Mouse (Mus musculus): ENCODE results near the gene Zbtb26. TPM values are rescaled to one million over a fixed set of nuclear protein-coding genes. Genes with fewer than 3 reads are reported as not detected.
A peak's percentile ranks its signal among the peaks of the same experiment; 100 is the strongest.

Zbtb26 gene
- 10.9 and 11.3 TPM in 2 replicates for polyA plus RNA-seq (2016; fragmentation: Nextera tagmentation; extraction: Ambion mirVana)

DNA sequence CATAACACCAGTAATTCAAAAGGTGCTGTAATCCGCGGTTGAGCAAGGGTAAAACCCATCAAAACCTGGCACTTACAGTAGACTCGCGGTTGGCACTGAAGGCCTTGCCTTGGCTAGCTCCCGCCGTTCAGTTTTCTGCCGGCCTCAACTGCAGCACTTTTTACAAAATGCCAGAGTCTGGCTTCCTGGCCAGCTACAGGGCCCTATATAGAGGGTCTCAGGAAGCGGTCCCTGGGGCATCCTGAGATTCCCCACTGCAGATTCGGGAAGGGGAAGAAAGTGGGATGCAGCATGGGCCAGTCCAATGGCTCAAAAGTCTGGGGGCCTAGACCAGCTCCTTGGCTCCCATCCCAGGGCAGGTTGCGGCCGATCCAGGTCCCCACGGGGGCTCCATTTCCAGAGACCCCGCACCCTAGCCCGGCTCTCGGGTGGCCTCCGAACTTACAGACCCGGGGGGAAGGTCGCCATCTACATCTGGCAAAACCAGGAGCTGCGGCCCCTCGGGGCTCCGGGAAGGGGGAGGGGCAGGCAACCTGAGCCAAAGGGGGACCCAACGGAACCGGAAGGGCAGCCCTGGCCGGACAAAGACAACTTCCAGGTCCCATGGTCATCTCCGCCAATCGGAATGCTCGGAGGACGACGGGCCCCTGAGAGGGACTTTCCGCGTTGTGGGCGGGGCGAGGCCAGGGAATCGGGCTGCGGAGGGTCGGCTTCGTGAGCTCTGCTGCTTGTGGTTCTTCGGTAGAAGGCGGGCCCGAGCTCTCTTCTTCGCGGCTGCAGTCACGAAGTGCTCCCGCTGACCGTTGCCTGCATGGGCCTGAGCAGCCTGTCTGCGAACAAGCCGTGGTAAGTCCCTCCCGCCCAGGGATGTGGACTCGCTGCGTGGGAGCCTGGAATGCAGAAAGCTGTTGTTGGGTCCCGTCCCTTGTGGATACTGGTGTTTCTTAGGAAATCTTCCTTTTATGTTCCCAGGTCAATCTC, at the start of gene Zbtb26, which contains the start of the genes Zbtb6 and Rabgap1:
Zbtb26 (minus strand) TSS at position 525 of the 981 bp plus-strand sequence.
Zbtb6 (minus strand) TSS at position 561 of the 981 bp plus-strand sequence.
Rabgap1 (plus strand) TSS at position 669 of the 981 bp plus-strand sequence.
- peak within 1 kb of the TSS; percentile 84 for H3K4me3 ChIP-seq
- no peaks in the 10 kb centered on the region for H3K27me3 ChIP-seq (replicated peaks)
- peak within 1 kb of the TSS; percentile 74 for H3K4me2 ChIP-seq (replicated peaks)
- peak within 1 kb of the TSS; percentile 90 for H3K9ac ChIP-seq
- peak within 1 kb of the TSS; percentile 66 for H3K27ac ChIP-seq
- peak; percentile 99 for ATAC-seq (ENCODE audit: low FRiP score, low read depth)
- 1% methylated on average over 51 of the region's 51 CpGs for WGBS
- no peaks in the 10 kb centered on the region for H3K9me3 ChIP-seq
- H3K4me1 ChIP-seq: peaks cover 6% of the 10 kb centered on the region; the same call in 1 of the 2 replicates
- H3K36me3 ChIP-seq: no peaks in the 10 kb centered on the region

DNA sequence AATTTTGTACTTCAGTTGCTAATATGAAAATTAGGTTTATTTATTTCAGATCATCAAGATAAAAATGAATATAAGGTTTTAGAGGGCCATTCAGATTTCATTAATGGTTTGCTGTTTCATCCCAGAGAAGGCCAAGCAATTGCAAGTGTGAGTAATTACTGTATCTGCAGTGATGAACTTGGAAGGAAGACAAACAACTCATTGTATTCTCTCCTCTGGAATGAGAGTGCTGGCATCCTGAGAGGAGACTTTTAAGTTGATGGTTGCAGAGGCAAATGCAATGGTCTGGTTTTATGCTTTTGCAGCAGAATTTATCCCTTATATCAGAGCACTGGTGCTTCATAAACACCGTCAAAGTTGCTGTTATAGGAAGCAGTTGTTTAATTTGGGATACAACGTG, 46.0 kb upstream of the Zbtb26 start:
- peaks cover 42% of the 10 kb centered on the region for H3K36me3 ChIP-seq

DNA sequence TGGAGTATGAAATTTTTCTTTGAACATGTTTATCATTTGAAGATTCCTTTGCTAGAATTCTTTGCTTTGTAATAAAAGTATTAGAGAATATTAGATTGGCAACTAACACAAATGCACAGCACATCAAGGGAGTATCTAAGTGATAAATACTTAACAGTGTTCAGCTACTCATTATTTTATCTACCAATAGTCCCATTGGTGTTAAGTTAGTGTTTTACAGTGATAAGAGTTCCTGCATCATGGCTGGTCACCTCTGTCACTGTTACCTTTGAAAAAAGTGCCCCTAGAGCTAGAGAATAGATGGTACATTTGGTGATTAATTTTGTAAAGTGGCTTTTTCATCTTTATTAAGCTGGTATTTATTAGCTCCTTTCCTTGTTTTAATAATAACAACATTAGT, 43.5 kb upstream of the Zbtb26 start:
- Histone ChIP-seq H3K9me3 (no peaks in the 10 kb centered on the region), H3K27ac (no peak overlapping the region), H3K9ac (no peak overlapping the region), H3K4me2 (replicated peaks) (no peak overlapping the region), H3K4me1 (no peaks in the 10 kb centered on the region), H3K4me3 (no peak overlapping the region), H3K36me3 (peaks cover 41% of the 10 kb centered on the region), H3K27me3 (replicated peaks) (no peaks in the 10 kb centered on the region)
- ATAC-seq (ENCODE audit: low FRiP score, low read depth): no peak

More for the DNA sequence above, 46.0 kb upstream of the Zbtb26 start:
- 96% methylated on average over 2 of the region's 2 CpGs for WGBS
- H3K4me1 ChIP-seq: no peaks in the 10 kb centered on the region
- no peaks in the 10 kb centered on the region for H3K9me3 ChIP-seq
- ATAC-seq (ENCODE audit: low FRiP score, low read depth): no peak
- no peak overlapping the region for H3K9ac ChIP-seq
- H3K27me3 ChIP-seq (replicated peaks): no peaks in the 10 kb centered on the region
- no peak overlapping the region for H3K4me2 ChIP-seq (replicated peaks)
- H3K27ac ChIP-seq: no peak overlapping the region
- H3K4me3 ChIP-seq: no peak overlapping the region

DNA sequence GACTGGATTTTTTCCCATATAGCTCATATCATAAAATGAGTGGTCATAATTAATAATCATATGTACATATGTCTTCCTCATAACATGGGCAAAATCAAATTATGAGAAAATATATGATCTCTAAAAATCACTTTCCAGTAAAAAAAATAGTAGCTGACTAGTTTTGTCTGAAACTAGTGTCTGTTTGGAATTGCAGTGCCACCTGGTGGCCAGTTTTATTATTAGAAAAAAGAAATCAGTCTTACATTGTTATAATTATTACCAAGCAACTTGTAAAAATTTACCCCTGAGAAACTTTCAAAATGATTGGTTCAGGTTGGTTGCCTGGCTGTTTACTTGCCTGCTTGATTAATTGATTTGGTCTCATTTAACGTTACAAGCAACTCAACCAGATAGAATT, 42.4 kb upstream of the Zbtb26 start:
- no peak overlapping the region for H3K9ac ChIP-seq
- H3K27ac ChIP-seq: no peak overlapping the region
- WGBS: 90% methylated on average over 1 of the region's 1 CpGs
- no peak overlapping the region for H3K4me2 ChIP-seq (replicated peaks)
- H3K4me3 ChIP-seq: no peak overlapping the region
- no peaks in the 10 kb centered on the region for H3K4me1 ChIP-seq
- ATAC-seq (ENCODE audit: low FRiP score, low read depth): no peak
- no peaks in the 10 kb centered on the region for H3K27me3 ChIP-seq (replicated peaks)
- peaks cover 37% of the 10 kb centered on the region for H3K36me3 ChIP-seq
- H3K9me3 ChIP-seq: no peaks in the 10 kb centered on the region

DNA sequence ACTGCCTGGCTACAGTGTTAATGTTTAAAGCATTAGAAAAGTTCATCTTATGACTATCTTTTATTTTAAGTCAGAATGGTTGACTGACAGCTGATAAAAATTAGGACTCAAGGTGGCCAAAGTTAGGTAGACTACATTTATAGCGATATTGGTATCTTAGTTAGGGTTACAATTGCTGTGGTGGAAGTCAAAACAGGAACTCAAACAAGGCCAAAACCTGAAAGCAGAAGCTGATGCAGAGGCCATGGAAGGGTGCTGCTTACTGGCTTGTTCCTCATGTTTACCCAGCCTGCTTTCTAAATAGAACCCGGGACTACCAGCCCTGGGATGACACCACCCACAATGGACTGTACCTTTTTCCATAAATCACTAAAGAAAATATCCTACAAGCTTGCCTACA, 41.2 kb upstream of the Zbtb26 start:
- WGBS: 91% methylated on average over 2 of the region's 2 CpGs
- H3K27me3 ChIP-seq (replicated peaks): no peaks in the 10 kb centered on the region
- H3K4me1 ChIP-seq: no peaks in the 10 kb centered on the region
- no peak for ATAC-seq (ENCODE audit: low FRiP score, low read depth)
- H3K36me3 ChIP-seq: peaks cover 26% of the 10 kb centered on the region
- no peak overlapping the region for H3K4me2 ChIP-seq (replicated peaks)
- no peak overlapping the region for H3K4me3 ChIP-seq
- H3K27ac ChIP-seq: no peak overlapping the region
- no peak overlapping the region for H3K9ac ChIP-seq
- H3K9me3 ChIP-seq: no peaks in the 10 kb centered on the region

DNA sequence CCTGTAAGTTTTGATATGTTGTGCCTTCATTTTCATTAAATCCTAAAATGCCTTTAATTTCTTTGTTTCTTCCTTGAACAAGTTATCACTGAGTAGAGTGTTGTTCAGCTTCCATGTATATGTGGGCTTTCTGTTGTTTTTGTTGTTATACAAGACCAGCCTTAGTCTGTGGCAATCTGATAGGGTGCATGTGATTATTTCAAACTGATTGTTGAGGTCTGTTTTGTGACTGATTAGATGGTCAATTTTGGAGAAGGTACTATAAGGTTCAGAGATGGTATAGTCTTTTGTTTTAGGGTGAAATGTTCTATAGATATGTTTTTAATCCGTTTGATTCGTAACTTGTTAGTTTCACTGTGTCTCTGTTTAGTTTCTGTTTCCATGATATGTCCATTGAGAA, 37.1 kb upstream of the Zbtb26 start:
- peaks cover 51% of the 10 kb centered on the region for H3K36me3 ChIP-seq

DNA sequence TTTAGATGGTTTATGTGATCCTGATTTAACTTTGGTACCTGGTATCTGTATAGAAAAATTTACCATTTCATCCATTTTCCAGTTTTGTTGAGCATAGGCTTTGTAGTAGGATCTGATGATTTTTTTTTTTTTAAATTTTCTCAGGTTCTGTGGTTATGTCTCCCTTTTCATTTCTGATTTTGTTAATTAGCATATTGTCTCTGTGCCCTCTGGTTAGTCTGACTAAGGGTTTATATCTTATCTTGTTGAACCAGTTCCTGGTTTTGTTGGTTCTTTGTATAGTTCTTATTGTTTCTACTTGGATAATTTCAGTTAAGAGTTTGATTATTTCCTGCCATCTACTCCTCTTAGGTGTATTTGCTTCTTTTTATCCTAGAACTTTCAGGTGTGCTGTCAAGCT, 36.6 kb upstream of the Zbtb26 start:
- Histone ChIP-seq H3K36me3 (peaks cover 47% of the 10 kb centered on the region), H3K4me1 (no peaks in the 10 kb centered on the region), H3K27me3 (replicated peaks) (no peaks in the 10 kb centered on the region), H3K9me3 (no peaks in the 10 kb centered on the region), H3K4me2 (replicated peaks) (no peak overlapping the region), H3K27ac (no peak overlapping the region), H3K4me3 (no peak overlapping the region), H3K9ac (no peak overlapping the region)
- no peak for ATAC-seq (ENCODE audit: low FRiP score, low read depth)

More for the DNA sequence above, 37.1 kb upstream of the Zbtb26 start:
- Histone ChIP-seq H3K4me2 (replicated peaks) (no peak overlapping the region), H3K9me3 (no peaks in the 10 kb centered on the region), H3K4me1 (no peaks in the 10 kb centered on the region), H3K27ac (no peak overlapping the region), H3K4me3 (no peak overlapping the region), H3K9ac (no peak overlapping the region), H3K27me3 (replicated peaks) (no peaks in the 10 kb centered on the region)
- ATAC-seq (ENCODE audit: low FRiP score, low read depth): no peak
- WGBS: 97% methylated on average over 2 of the region's 2 CpGs

DNA sequence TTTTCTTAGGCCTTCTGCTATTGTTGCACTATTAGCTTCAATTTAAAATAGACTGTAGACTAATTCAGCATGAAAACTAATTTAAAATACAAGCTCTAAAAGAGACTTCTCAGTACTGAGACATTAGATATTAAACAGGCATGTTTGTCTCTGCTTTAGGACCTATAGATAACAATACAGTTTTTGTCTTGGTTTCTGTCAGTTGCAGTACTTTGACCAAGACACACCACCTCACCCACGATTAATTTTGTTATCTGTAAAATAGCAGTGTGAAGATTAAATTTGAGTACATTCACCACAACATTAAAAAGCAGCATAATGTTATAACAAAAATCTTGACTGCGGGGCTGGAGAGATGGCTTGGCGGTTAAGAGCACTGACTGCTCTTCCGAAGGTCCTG, 23.3 kb upstream of the Zbtb26 start:
- Histone ChIP-seq H3K4me3 (no peak overlapping the region), H3K9me3 (no peaks in the 10 kb centered on the region), H3K36me3 (peaks cover 13% of the 10 kb centered on the region), H3K4me1 (no peaks in the 10 kb centered on the region), H3K27me3 (replicated peaks) (no peaks in the 10 kb centered on the region), H3K4me2 (replicated peaks) (no peak overlapping the region), H3K27ac (no peak overlapping the region), H3K9ac (no peak overlapping the region)
- no peak for ATAC-seq (ENCODE audit: low FRiP score, low read depth)
- WGBS: 95% methylated on average over 4 of the region's 4 CpGs

DNA sequence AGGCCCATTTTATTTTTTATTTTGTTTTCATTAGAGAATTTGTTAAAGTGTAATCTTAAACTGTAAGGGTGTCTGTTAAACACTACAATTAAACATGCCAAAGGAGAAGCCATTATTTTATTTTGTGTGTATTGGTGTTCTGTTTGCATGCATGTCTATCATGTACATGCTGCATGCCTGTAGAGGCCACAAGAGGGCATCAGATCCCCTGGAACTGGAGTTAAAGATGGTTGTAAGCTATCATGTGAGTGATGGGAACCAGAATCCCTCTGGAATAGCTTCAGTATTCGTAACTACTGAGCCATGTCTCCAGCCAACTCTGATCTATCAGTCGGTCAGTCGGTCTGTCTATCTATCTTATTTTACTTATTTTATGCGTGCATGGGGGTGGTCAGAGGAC, 17.8 kb upstream of the Zbtb26 start:
- Histone ChIP-seq H3K9me3 (no peaks in the 10 kb centered on the region), H3K4me2 (replicated peaks) (no peak overlapping the region), H3K4me1 (no peaks in the 10 kb centered on the region), H3K36me3 (no peaks in the 10 kb centered on the region), H3K27me3 (replicated peaks) (no peaks in the 10 kb centered on the region), H3K27ac (no peak overlapping the region), H3K9ac (no peak overlapping the region), H3K4me3 (no peak overlapping the region)
- ATAC-seq (ENCODE audit: low FRiP score, low read depth): no peak
- WGBS: 96% methylated on average over 4 of the region's 4 CpGs

DNA sequence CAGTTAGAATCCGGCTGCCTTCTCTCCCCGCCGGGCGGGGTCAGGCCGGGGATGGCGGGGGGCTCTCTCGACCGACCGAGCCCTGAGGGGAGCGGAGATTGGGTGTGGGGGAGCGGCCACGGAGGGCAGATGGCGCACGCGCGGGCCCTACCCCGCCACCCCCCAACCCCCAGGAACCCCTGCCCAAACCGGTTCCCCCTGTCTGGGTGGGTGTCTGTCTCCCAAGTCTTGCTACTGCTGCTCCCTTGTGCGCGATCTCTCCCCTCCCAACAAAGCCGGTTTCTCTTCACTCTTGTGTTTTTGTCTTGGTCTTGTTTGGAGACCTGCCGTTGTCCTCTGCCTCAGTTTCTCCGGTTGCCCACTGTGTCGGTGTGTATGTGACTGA, 9.4 kb upstream of the Zbtb26 start:
- no peaks in the 10 kb centered on the region for H3K27me3 ChIP-seq (replicated peaks)
- H3K27ac ChIP-seq: peak overlapping the region; percentile 57; the same call in 1 of the 2 replicates
- peaks cover 6% of the 10 kb centered on the region; the same call in 1 of the 2 replicates for H3K4me1 ChIP-seq
- peak overlapping the region; percentile 91 for H3K4me2 ChIP-seq (replicated peaks)
- peak; percentile 90 for ATAC-seq (ENCODE audit: low FRiP score, low read depth)
- peak overlapping the region; percentile 95 for H3K4me3 ChIP-seq
- WGBS: under 1% methylated on average over 24 of the region's 24 CpGs
- H3K9me3 ChIP-seq: no peaks in the 10 kb centered on the region
- peak overlapping the region; percentile 94 for H3K9ac ChIP-seq
- H3K36me3 ChIP-seq: no peaks in the 10 kb centered on the region; the same call in 1 of the 2 replicates

DNA sequence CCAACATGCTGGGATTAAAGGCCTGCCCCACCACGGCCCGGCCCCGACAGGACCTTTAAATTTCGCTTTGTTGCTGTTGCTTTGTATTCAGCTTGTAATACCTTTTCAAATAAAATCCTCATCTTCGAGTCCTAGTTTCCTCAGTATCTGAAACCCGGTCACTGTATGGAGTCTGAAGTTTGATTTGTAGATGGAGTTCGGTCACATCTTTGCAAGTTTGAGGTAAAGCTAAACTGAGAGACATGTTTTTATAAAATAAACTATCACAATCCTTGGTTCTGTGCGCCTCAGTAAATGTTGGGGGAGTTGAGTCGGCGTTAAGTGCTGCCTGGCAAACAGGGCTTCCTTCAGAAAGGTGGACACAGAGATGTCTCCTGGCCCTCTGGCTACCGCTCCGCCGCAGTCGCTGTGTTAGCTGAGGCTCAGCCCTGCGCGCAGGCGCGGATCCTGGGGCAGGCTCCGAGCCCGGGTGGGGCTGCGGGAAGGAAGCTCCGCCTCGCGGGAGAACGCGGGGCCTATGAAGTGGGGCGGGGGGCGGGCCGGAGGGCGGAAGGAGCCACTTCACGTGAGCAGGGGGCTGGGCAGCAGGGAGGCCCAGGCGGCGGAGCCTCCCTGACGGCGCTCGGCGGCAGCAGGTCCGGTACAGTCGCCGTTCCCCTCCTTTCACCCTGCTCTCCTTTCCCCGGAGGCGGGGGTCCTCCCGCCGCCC, 8.9 kb upstream of the Zbtb26 start:
- 9% methylated on average over 44 of the region's 44 CpGs for WGBS
- Histone ChIP-seq H3K4me1 (peaks cover 6% of the 10 kb centered on the region; the same call in 1 of the 2 replicates), H3K9ac (peak overlapping the region; percentile 94), H3K9me3 (no peaks in the 10 kb centered on the region), H3K27me3 (replicated peaks) (no peaks in the 10 kb centered on the region), H3K4me3 (peak overlapping the region; percentile 95), H3K36me3 (no peaks in the 10 kb centered on the region; the same call in 1 of the 2 replicates), H3K4me2 (replicated peaks) (peak overlapping the region; percentile 91), H3K27ac (peak overlapping the region; percentile 57; the same call in 1 of the 2 replicates)
- ATAC-seq (ENCODE audit: low FRiP score, low read depth): peak; percentile 98

DNA sequence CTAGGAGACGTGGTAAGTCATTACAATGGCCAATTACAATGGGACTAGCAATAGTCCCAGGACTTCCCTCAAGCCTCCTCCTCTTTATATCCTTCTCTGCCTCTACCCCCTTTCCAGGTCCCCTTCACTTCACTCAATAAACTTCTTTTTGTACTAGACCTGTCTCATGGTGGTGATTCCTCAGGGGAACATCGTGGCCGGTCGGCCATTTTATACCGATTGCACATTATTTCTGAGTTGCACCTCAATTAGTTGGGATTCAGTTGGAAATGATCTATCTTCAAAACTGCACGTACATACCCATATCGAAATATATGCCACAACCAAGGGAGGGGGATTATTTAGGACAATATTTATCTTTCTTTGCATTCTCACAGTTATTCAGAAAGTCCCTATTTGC, 11.3 kb downstream of the Zbtb26 start:
- Histone ChIP-seq H3K4me3 (peak overlapping the region; percentile 60), H3K9me3 (no peaks in the 10 kb centered on the region), H3K4me2 (replicated peaks) (peak overlapping the region; percentile 82), H3K36me3 (peaks cover 10% of the 10 kb centered on the region; the same call in 1 of the 2 replicates), H3K27ac (0 out of 2 replicates have a peak overlapping the region, but pooled peaks have one; percentile 59), H3K27me3 (replicated peaks) (no peaks in the 10 kb centered on the region), H3K9ac (peak overlapping the region; percentile 82), H3K4me1 (peaks cover 11% of the 10 kb centered on the region)
- 24% methylated on average over 7 of the region's 7 CpGs for WGBS
- ATAC-seq (ENCODE audit: low FRiP score, low read depth): peak; percentile 57

Measured in neural tube, embryonic 12.5 days (tissue).